Mouse (Mus musculus) left cerebral cortex, adult 2 months (tissue): ENCODE measurements around the gene Gtf3c1. TPM values are rescaled to one million over a fixed set of nuclear protein-coding genes. Genes with fewer than 3 reads are reported as not detected.

Experiments used
- DNase-seq, 2 experiments: peaks; one replicate each; pipeline ENCODE4 v3.0.0; 2021 to 2022; ENCODE audit warnings: low spot score in 2 of 2, mixed read lengths in 1 of 2; ENCODE audit errors: extremely low spot score in 1 of 2
- H3K27ac ChIP-seq: fragments of 200-600 bp; 2 replicates; pipeline ENCODE4 v1.8.1; 2022
- H3K4me3 ChIP-seq: fragments of 200-600 bp; 2 replicates; pipeline ENCODE4 v1.8.1; 2022
- CTCF ChIP-seq: fragments of 200-600 bp; IDR thresholded peaks from 2 replicates; pipeline ENCODE4 v1.8.1; 2022; ENCODE audit warnings: antibody characterized with exemption, mild to moderate bottlenecking, moderate library complexity
- intact Hi-C: fragments of 180-260 bp; cut with DNase I; formaldehyde crosslinking; loops from one replicate; pipeline ENCODE4 v1.15.1; 2025
- total RNA-seq, 2 experiments: library from RNA; stranded (reverse); gene quantifications; 2 replicates each; pipeline ENCODE4 v1.2.3; 2021

Gtf3c1 gene
- total RNA-seq, 2 experiments from 2014 or later: 103 to 107 TPM

- H3K4me3 ChIP-seq: no peak overlapping the region
- TF ChIP-seq CTCF: no peak
- DNase-seq: no peak
- no peak overlapping the region for H3K27ac ChIP-seq
- intact Hi-C loops: no loop called here
These were observed 100.0 kb downstream of the Gtf3c1 start for GRCm38 (mm10) chr7:125607384-125608182.

GRCm38 (mm10) chr7:125606265-125607164, 101.1 kb downstream of the Gtf3c1 start:
- no peak for DNase-seq
- no peak overlapping the region for H3K27ac ChIP-seq
- no peak for TF ChIP-seq CTCF
- H3K4me3 ChIP-seq: no peak overlapping the region
- intact Hi-C loops: no loop called here

- no peak for DNase-seq
- TF ChIP-seq CTCF: no peak
- intact Hi-C loops: no loop called here
These were observed 101.8 kb downstream of the Gtf3c1 start for GRCm38 (mm10) chr7:125605725-125606139.

DNA sequence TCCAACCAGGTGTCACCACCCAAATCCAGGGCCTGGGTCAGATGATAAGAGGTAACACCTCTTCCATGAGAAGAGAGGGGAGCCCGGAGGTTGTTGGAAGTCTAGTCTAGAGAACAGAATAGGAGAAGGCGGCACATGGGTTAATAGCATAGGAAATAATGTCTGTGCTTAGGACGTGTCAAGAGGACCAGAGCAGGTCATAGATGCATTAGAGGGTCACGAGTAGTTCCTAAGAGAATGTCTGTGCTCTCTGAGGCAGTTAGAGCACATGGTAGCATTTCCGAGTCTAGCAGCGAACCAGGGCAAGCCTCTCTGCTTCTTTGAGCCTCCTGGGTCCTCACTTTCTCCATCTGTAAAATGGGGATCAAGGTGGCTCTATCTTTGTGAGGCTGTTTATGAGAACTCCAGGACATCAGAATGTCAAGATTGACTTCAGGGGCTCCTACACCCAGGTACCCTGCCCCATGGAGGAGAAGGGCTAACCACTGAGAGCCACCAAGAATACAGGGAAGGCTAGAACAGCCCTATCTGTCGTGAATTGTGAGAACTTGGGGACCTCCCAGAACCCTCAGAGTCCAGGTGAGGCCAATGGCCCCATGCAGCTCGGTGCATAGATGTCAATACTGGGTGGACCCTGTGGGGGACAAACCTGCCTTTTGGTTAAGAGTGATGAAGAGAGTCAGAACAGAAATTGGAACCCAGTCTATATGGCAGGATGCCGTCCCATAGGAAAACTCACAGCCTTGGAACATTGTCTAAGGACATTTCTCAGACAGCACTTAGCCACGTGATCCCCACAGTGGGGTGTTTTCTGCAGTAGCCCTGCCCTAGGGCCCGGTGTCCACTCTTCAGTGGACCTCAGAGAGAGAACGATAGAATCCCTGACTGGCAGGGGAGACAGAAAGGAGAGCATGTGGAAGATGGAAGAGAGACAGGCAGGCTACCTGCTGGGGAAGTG, 102.9 kb downstream of the Gtf3c1 start:
- no peak for TF ChIP-seq CTCF
- H3K27ac ChIP-seq: no peak overlapping the region
- H3K4me3 ChIP-seq: no peak overlapping the region
- no peak for DNase-seq
- intact Hi-C loops: no loop called here

More at GRCm38 (mm10) chr7:125605725-125606139, 101.8 kb downstream of the Gtf3c1 start:
- Histone ChIP-seq H3K4me3 (no peak overlapping the region), H3K27ac (no peak overlapping the region)

DNA sequence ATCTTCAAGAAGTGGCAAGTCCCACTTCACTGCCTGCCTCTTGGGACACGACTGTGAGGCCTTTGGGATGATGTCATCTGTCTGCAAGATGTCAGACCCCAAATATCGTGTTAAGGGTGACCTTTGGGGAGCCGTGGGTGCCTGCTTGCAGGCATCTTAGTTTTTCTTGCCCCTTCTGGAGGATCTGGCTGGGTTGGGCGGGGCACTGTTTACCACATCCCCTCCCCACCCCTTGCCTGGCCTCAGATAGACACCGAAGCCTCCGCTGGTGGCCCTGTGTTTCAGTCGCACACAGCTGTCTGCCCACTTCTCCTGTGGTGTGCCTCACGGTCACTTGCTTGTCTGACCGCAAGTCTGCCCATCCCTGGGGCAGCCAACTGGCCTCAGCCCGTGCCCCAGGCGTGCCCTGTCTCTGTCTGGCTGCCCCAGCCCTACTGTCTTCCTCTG, 104.4 kb downstream of the Gtf3c1 start, which contains the start of gene Il21r:
Gene Il21r (plus strand): TSS at position 245 of the 447 bp plus-strand sequence.
- peak in 1 of 2 experiments; percentile 17 for DNase-seq
- TF ChIP-seq CTCF: no peak
- intact Hi-C loops: no loop called here
- Histone ChIP-seq H3K4me3 (no peak within 1 kb of the TSS), H3K27ac (no peak within 1 kb of the TSS)

- DNase-seq: no peak
- no peak overlapping the region for H3K4me3 ChIP-seq
- no peak for TF ChIP-seq CTCF
- H3K27ac ChIP-seq: no peak overlapping the region
- intact Hi-C loops: no loop called here
These were observed 105.6 kb downstream of the Gtf3c1 start for GRCm38 (mm10) chr7:125601821-125602448.

DNA sequence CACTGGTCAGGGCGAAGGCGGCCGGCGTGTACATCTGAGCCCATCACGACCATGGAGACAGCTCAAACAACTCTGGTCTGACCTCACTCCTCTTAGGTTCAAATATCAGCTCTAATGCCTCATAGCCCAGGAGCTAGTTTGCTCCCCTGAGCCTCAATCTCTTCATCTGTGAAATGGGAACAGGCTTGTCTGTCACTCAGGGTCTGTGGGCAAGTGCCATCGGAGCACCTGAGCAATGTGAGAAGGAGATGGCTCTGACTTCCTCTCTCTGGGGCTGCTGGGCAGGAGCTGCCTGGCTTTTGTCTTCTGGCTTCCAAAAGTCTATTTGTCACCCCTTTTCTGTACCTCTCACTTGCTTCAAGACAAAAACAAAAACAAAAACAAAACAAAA, 106.3 kb downstream of the Gtf3c1 start:
- TF ChIP-seq CTCF: no peak
- no peak for DNase-seq
- intact Hi-C loops: no loop called here
- Histone ChIP-seq H3K27ac (no peak overlapping the region), H3K4me3 (no peak overlapping the region)

GRCm38 (mm10) chr7:125600612-125601279, 106.8 kb downstream of the Gtf3c1 start:
- DNase-seq: no peak
- H3K27ac ChIP-seq: no peak overlapping the region
- intact Hi-C loops: no loop called here
- TF ChIP-seq CTCF: no peak
- H3K4me3 ChIP-seq: no peak overlapping the region

DNA sequence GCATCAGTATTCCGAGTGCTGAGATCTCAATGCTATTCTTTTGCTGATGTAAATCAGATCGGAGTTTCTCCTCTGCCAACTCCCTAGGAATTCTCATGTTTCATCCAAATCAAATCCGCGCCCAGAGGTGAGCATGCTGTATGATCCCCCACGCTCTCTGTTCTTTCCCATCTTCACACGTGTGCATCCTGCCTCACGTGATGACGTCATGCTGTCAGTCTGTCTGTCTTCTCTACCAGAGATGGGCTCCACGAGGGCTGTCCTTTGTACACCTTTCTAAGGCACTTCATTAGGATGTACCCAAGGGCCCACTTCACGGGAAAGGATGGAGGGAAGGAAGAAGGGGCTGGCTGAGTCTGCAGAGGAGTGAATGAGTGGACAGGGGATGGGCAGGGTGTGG, 107.4 kb downstream of the Gtf3c1 start:
- TF ChIP-seq CTCF: no peak
- Histone ChIP-seq H3K4me3 (no peak overlapping the region), H3K27ac (no peak overlapping the region)
- DNase-seq: no peak
- intact Hi-C loops: no loop called here

DNA sequence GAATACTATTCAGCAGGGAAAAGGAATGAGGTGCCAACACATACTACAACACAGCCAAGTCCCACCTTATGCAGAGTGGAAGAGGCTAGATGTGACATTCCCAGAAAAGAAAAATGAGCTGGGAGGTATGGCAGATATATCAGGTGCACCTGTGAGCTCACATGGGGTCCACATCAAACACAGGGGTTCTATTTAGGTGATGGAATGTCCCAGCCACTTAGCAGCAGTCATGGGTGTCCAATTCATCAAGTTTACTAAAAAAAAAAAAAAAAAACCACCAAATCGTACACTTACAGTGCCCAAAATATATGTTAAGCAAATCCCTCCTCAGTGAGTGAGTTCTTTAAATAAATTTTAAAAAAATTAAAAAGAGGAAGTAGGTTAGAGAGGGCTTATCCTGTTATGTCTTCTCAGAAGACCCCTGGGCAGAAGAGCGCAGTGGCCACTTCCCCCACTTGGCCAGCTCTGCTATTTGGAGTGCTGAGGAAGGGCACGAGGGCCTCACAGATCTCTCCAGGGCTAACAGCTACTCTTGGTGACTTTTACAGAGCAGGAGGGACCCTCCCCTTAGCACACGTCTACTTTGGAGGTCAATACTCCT, 108.1 kb downstream of the Gtf3c1 start:
- no peak for TF ChIP-seq CTCF
- Histone ChIP-seq H3K4me3 (no peak overlapping the region), H3K27ac (no peak overlapping the region)
- DNase-seq: no peak
- intact Hi-C loops: no loop called here
